12 mouse cellular contexts compared by ENCODE assay signal in the genomic region with DNA sequence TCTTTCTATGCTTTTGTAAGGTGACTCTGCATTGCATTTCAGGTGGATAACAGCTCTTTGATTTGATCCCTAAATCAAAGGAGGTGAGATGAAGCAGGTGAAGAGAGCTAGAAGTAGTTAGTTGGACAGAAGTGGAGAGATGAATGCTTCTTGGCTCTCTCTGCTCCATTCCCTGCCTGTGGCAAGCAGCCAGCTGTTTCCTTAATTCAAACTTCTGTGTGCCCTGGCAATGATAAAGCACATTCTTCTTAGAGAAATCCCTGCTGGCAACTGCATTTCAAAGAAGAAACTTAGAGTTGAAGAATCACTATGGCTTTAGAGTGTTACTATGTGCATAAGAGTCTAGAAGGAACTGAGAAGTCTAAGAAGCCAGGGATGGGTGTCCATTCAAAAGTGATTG.
DNase-seq lines count a peak whose midpoint lies in the region; ATAC-seq and TF ChIP-seq lines count a peak whose summit lies in the region.
"Had no signal": no experiment of that assay in that cellular context is flagged by ENCODE, and none has a peak within 500 bp of the region (broad histone marks: within the 10 kb centered on the region; RNA-seq: fewer than 3 reads in every experiment).

No protein-coding gene starts in this region.

- no peak for TF ChIP-seq CTCF in cerebellum, adult 2 months (IDR thresholded peaks at IDR 0.05; ENCODE audit: borderline replicate concordance, insufficient read depth, low read depth, low read length)
- no peak for TF ChIP-seq CTCF in intestine, postnatal 0 days (IDR thresholded peaks at IDR 0.05; ENCODE audit: low read depth)

- H3K9ac ChIP-seq in kidney, embryonic 14.5 days (ENCODE audit: low read depth, low read length): no peak overlapping the region
- no peak overlapping the region for H3K9ac ChIP-seq in intestine, postnatal 0 days (ENCODE audit: low read depth, low read length)
- H3K9ac ChIP-seq: lung, embryonic 15.5 days had no signal

- no peaks in the 10 kb centered on the region for H3K4me1 ChIP-seq in cerebellum, adult 2 months (ENCODE audit: control insufficient read depth, insufficient read depth, low read length)
- H3K4me1 ChIP-seq in kidney, embryonic 14.5 days (ENCODE audit: control insufficient read depth, insufficient read depth, low read length): 0 out of 2 replicates have a peak, but pooled peaks cover 6% of the 10 kb centered on the region
- no peaks in the 10 kb centered on the region; the same call in 1 of the 2 replicates for H3K4me1 ChIP-seq in intestine, postnatal 0 days (replicated peaks; ENCODE audit: control insufficient read depth, insufficient read depth, low read length)

- H3K9me3 ChIP-seq in kidney, embryonic 14.5 days (ENCODE audit: control insufficient read depth, low read length): no peaks in the 10 kb centered on the region
- no peaks in the 10 kb centered on the region for H3K9me3 ChIP-seq in intestine, postnatal 0 days (ENCODE audit: control insufficient read depth)
- H3K9me3 ChIP-seq: lung, embryonic 15.5 days had no signal

- ATAC-seq in kidney, embryonic 14.5 days (ENCODE audit: low FRiP score, low TSS enrichment): no peak
- no peak for ATAC-seq in intestine, postnatal 0 days
- no peak for ATAC-seq in cerebellum, adult (ENCODE audit: insufficient number of reproducible peaks, low FRiP score, low TSS enrichment)

- TF ChIP-seq POLR2A in cerebellum, adult 2 months (IDR thresholded peaks at IDR 0.05; ENCODE audit: borderline replicate concordance, insufficient read depth, low read length): no peak

- H3K27ac ChIP-seq in cerebellum, adult 2 months (ENCODE audit: insufficient read depth, low read length): no peak overlapping the region
- H3K27ac ChIP-seq in kidney, embryonic 14.5 days (ENCODE audit: low read depth, low read length): no peak overlapping the region
- no peak overlapping the region for H3K27ac ChIP-seq in intestine, postnatal 0 days (ENCODE audit: low read depth, low read length)
- H3K27ac ChIP-seq: heart, adult 2 months; lung, embryonic 15.5 days had no signal

- no peaks in the 10 kb centered on the region for H3K36me3 ChIP-seq in kidney, embryonic 14.5 days (ENCODE audit: control insufficient read depth, insufficient read depth, low read length)
- H3K36me3 ChIP-seq in intestine, postnatal 0 days (ENCODE audit: control insufficient read depth, insufficient read depth): no peaks in the 10 kb centered on the region
- H3K36me3 ChIP-seq: lung, embryonic 15.5 days had no signal

- H3K27me3 ChIP-seq in cerebellum, adult 2 months (ENCODE audit: control insufficient read depth, insufficient read depth, low read length): no peaks in the 10 kb centered on the region
- no peaks in the 10 kb centered on the region for H3K27me3 ChIP-seq in kidney, embryonic 14.5 days (ENCODE audit: control insufficient read depth, insufficient read depth, low read length)
- H3K27me3 ChIP-seq in intestine, postnatal 0 days (replicated peaks; ENCODE audit: control insufficient read depth, insufficient read depth, low read length): no peaks in the 10 kb centered on the region
- H3K27me3 ChIP-seq: lung, embryonic 15.5 days had no signal

- H3K4me3 ChIP-seq in cerebellum, adult 2 months (replicated peaks; ENCODE audit: insufficient read depth, low read depth, low read length): no peak overlapping the region
- no peak overlapping the region for H3K4me3 ChIP-seq in kidney, embryonic 14.5 days (ENCODE audit: low read length)
- H3K4me3 ChIP-seq in intestine, postnatal 0 days (ENCODE audit: low read depth, low read length): no peak overlapping the region
- H3K4me3 ChIP-seq: heart, adult 2 months; lung, embryonic 15.5 days had no signal

- H3K4me2 ChIP-seq in kidney, embryonic 14.5 days (replicated peaks; ENCODE audit: low read depth, low read length): no peak overlapping the region
- no peak overlapping the region for H3K4me2 ChIP-seq in intestine, postnatal 0 days (replicated peaks; ENCODE audit: low read depth)
- H3K4me2 ChIP-seq: lung, embryonic 15.5 days had no signal

- DNase-seq in cerebellum, postnatal 10 days: peak; percentile 28 to 45
- no peak for DNase-seq in cerebellum, adult 2 months
- peak; percentile 37 to 42 for DNase-seq in kidney, adult 8-10 months
- DNase-seq in NIH3T3 (ENCODE audit: low read depth): peak; percentile 83
- DNase-seq in kidney, postnatal 4 days: peak; percentile 33 to 51
- DNase-seq: B cell, adult 2 months; cerebellum, adult 11-12 months had no signal

Comparison
In these comparisons a context has a peak if more than half of its experiments do, and no peak if none do; other contexts are left out.
1. DNase-seq: peak in cerebellum, postnatal 10 days (2 of 2), kidney, adult 8-10 months (2 of 2), NIH3T3 (single experiment) and kidney, postnatal 4 days (2 of 2); none in cerebellum, adult 2 months (0 of 2).